Mouse (Mus musculus): ENCODE measurements at regions not wholly inside any gene's neighbourhood (a gene's known extent, or its start where the extent isn't known, plus 50 kb on each side); places are given as distances from the start of the nearest gene placed in this dataset.

- DNase-seq: no peak
These were observed 336.4 kb downstream of the Fam84a start for GRCm38 (mm10) chr12:13815500-13815899.

DNA sequence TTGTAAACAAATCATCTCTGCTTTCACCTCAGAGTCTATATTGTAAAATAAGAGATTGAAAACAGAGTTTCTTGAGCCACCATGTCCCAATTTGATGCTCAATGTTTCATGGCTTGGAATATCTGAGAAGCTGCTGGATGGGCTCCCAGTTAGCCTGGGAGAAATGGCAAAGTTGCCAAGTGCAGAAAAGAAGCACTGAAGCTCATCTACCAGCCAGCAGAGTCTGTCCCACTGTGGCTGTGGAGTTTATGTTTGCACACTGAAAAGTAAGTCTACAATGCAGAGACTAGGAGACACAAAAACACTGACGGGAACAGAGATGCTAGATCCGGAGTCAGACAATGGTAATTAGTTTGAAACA, 341.7 kb downstream of the Fam84a start:
- DNase-seq: no peak

GRCm38 (mm10) chr12:13809291-13810154, 342.3 kb downstream of the Fam84a start:
- no peak for DNase-seq

- DNase-seq: no peak
These were observed 372.1 kb downstream of the Fam84a start for GRCm38 (mm10) chr12:13779752-13780151.

DNA sequence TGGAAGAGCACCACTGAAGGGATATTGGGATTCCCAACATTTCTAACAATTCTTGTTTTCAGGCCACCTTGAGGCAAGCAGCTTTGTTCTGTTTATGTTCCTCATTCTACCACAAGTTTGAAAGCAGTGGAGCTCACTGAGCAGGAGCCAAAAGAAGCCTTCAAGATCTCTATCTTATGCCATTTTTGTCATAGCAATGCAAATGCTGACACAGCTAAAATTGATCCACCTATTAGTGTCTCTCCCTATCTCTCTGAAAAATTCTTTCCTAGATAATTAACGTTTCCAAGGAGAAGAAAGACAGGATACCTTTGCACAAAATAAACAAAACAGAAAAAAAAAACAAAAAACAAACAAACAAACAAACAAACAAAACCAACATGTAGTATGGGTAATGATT, 375.2 kb downstream of the Fam84a start:
- DNase-seq: no peak

DNA sequence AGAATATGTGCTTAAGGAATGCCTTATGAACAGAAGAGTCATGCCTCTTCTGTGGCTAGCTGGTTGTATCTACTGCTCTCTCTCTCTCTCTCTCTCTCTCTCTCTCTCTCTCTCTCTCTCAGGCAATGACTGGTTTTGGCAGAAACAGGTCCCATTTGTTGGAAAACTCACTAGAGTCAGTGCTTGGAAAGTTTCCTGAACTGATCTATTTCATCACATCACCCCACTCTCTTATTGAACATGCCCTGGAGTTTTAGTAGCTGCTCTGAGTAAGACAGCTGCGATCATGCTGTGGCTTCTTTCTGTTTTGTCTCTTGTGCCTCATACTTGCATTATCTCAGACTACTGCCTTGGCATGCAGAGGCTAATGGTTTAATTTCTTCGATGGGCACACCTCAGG, 382.2 kb downstream of the Fam84a start:
- DNase-seq: no peak

GRCm38 (mm10) chr12:13769156-13769555, 382.7 kb downstream of the Fam84a start:
- DNase-seq: no peak

GRCm38 (mm10) chr12:13766486-13766885, 385.4 kb downstream of the Fam84a start:
- no peak for DNase-seq

GRCm38 (mm10) chr12:13753878-13754277, 398.0 kb downstream of the Fam84a start:
- no peak for DNase-seq

GRCm38 (mm10) chr12:13744323-13744931, 407.4 kb downstream of the Fam84a start:
- DNase-seq: no peak

GRCm38 (mm10) chr12:13729901-13730637, 421.8 kb downstream of the Fam84a start:
- DNase-seq: no peak

DNA sequence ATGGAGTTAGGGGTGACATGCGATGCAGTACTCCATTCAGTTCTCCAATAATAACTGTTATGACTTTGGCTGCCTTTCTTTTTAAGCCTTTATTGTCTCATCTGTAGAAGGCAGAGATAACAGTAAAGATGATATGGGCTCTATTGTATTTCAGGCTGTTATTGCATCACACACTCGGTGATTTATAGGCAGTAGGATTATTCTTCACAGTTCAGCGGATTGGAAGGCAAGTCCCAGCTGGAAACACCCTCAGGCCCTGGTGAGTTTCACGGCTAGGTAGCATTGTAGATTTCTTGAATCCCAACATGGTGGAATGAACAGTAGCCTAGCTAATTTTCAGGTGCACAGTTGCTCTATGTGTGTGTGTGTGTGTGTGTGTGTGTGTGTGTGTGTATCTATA, 422.9 kb downstream of the Fam84a start:
- DNase-seq: no peak

DNA sequence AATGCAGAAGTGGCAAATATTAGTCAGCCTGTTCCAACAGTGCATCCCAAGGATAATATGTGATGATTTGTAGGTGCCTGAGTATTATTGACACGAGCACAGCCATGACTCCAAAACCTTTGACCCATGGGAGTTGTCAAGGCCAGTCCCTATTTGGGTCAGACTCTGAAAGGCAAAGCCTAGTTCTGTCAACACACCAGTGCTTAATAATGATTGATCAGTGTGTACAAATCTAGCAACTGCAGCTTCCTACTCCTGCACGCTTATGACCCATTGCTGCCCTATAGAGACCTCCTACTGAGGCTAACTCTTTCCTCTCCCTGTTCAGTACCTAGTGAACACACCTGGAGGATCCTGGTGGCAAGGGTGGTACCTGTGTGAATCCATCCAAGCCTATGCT, 427.3 kb downstream of the Fam84a start:
- DNase-seq: peak; percentile 5

DNA sequence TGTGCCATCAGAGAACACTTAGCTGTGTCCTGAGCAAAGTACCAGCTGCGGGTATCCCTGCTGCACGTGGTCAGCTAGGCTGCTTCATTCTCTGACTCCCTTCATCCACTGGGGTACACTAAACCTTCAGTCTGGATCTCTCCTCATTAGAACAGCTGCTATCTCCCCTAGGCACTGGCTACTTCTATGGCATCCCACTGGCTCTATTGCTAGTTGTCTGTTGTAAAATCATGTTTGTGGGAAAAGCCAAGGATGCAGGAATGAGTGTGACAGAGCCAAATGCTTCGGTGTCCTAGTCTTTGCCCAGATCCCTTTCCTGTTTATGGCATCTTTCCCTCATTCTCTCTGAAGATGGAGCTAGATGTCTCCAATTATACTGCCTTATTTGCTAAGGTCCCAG, 440.9 kb downstream of the Nbas start:
- DNase-seq: no peak

GRCm38 (mm10) chr12:13707747-13708146, 438.8 kb downstream of the Nbas start:
- DNase-seq: no peak

DNA sequence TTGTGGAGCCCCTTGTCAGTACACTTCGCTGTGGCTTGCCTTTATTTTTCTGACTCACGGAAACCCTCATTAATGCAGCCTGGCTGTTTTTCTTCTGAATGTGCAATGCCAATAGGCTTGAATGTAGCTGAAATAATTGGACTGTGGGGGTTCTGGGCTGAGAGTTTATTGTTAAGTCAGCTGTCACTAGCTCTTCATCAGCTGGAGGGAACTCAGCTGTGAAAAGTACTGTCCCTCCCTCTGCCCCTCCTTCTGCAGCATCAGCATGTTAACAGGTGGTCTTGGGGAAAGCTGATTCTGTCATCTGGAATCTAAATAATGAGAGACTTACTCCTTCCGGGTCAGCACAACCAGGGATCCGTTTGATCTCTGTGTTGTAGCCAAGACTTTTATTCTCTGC, 437.6 kb downstream of the Nbas start:
- no peak for DNase-seq

DNA sequence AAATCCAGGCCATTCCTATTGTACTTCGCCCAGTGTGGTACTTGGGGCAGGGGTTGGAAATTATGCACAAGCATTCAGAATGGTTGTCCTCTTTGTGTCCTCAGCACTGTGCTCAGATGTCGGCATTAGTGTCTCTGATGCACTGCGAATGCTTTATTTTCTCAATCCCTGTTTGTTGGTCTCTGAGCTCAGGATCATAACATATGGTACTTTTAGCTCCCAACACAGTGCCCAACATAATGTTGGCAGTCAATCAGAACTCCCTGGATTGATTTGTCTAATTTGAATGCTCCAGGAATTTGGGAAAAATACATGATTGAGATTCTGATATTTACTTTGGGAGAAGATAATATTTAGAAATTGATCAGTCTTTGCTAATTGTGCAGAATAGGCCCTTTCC, 434.7 kb downstream of the Nbas start:
- DNase-seq: no peak

- no peak for DNase-seq
These were observed 430.9 kb downstream of the Nbas start for GRCm38 (mm10) chr12:13699858-13700257.

DNA sequence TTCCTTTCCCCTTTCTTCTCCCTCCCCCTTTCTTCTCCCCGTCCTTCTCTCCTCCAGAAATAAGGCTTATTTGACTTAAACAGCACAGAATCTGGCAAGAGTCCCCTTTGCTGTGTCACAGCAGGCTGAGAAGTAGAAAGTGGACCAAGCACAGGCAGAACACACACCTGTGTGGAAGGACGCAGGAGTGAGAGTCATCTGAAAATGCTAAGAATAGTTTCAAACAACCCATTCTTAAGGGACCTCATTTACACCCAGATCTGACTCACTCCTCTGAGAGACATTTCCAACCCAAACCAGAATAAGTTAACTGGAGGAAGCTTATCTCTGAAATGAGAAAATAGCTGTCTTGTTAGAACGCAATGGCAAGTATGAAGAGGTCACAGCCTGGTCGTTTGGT, 429.9 kb downstream of the Nbas start:
- no peak for DNase-seq

- no peak for DNase-seq
These were observed 422.6 kb downstream of the Nbas start for GRCm38 (mm10) chr12:13691394-13692165.

GRCm38 (mm10) chr12:13677266-13677665, 408.3 kb downstream of the Nbas start:
- DNase-seq: no peak

DNA sequence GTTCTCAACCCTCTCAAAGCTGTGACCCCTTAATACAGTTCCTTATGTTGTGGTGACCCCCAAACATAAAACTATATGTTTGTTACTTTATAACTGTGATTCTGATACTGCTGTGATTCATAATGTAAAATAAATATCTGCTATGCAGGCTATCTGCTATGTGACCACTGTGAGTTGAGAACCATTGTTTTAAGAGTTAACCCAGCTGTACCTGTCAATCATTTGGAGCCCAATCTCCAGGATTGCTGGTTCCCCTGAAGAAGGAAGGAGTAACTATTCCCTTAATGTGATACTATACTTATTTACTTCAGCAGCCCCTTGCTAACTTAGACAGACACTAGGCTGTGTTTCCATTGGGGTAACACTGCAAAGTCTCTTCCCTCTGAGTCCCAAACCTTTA, 400.5 kb downstream of the Nbas start:
- DNase-seq: no peak

- no peak for DNase-seq
These were observed 399.6 kb downstream of the Nbas start for GRCm38 (mm10) chr12:13668485-13669022.
